Mouse (Mus musculus) hematopoietic stem cell, adult 5-6 weeks (primary cell): ENCODE data around the gene Tnfaip8l2. TPM values are rescaled to one million over a fixed set of nuclear protein-coding genes. Genes with fewer than 3 reads are reported as not detected.

Source experiments
- ATAC-seq, 2 experiments: fragments of 125-278 bp in 1 of 2; replicated peaks in 1 of 2; 2 replicates each; pipeline ENCODE4 v1.8.0; 2016 to 2017; ENCODE audit warnings: inconsistent platforms in 2 of 2, mild to moderate bottlenecking in 2 of 2, moderate number of reproducible peaks in 2 of 2, low read depth in 1 of 2, moderate TSS enrichment in 1 of 2; ENCODE audit not compliant: low FRiP score in 2 of 2, poor library complexity in 2 of 2, severe bottlenecking in 2 of 2, insufficient read depth in 1 of 2, low TSS enrichment in 1 of 2
- total RNA-seq: library from RNA; stranded (forward); fragments of 172-1452, 232-1000 nt; gene quantifications from 2 replicates; pipeline ENCODE4 v1.2.3, GENCODE M21; 2017

The Tnfaip8l2 gene
- total RNA-seq, 1 experiment from 2014 or later, result 15.2 TPM

DNA sequence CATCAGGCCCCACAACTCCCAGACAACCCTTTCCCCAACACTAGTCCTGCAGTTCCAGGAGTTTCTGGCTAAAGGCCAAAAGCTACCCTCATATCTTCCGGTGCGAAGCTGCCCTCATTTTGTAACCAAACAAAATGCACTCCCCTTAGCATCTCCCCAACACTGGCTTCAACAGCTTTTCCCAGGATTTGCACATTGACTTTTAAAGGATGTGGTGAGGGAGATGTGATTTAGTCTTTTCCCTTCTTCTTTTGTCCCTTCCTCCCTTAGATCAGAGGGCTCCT is 20.1 kb upstream of the Tnfaip8l2 start:
- no peak for ATAC-seq

DNA sequence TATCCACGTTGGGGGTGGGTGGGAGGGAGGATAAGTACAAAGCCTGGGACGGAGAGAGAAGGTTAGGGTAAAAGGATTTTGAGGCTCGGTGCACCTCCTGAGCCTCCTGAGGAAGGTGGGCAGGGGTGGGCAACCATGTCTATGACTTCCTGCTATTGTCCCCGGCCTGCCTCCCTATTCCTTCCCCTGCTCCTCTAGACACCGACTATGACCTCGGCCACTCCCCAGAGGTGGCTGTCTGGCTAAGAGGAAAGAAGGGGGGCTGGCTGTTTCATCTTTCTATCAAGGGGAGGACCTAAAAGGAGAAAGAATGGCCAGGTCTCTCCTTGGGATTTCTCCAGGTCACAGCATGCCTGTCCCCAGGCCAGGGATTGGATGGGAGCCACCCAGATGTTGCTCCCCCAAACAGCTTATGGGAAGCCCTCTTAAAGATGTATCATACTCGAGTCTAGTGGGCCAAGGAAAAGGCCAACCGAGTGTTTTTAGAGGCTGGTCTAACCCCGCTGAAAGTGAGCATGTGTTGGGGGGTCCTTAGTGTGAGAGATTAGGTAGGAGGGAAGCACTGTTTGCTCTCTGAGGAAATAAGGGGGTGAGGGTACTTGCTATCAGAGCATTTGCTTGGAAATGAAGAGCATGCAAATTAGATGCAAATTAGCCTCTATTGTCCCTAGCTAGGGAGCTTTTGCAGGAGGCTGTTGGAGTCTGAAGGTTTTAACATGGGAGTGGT is 19.6 kb upstream of the Tnfaip8l2 start:
- ATAC-seq, result no peak

DNA sequence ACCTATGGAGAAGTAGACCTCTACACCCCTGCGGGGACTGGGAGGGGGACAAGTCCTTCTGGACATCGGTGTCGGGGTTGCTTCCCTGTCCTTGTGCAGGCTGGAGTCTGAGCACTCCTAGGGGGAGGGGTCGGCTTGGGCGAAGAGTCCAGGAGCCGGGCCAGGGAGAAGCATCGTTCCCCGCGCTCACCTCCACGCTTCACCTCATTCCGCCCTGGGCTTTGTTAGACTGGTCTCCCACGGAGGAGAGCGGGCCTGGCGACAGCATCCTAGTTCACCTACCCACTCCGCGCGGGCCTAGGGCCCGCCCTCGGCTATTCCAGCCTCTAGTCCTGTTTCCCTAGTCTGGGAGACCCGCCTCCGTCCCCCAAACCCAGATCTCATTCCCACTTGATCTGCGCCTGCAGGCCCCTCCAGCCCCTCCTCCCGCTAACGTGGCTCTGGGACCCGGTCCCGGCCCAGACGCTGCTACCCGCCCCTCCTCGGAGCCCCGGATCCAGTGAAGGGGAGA is 18.9 kb upstream of the Tnfaip8l2 start:
- no peak for ATAC-seq

DNA sequence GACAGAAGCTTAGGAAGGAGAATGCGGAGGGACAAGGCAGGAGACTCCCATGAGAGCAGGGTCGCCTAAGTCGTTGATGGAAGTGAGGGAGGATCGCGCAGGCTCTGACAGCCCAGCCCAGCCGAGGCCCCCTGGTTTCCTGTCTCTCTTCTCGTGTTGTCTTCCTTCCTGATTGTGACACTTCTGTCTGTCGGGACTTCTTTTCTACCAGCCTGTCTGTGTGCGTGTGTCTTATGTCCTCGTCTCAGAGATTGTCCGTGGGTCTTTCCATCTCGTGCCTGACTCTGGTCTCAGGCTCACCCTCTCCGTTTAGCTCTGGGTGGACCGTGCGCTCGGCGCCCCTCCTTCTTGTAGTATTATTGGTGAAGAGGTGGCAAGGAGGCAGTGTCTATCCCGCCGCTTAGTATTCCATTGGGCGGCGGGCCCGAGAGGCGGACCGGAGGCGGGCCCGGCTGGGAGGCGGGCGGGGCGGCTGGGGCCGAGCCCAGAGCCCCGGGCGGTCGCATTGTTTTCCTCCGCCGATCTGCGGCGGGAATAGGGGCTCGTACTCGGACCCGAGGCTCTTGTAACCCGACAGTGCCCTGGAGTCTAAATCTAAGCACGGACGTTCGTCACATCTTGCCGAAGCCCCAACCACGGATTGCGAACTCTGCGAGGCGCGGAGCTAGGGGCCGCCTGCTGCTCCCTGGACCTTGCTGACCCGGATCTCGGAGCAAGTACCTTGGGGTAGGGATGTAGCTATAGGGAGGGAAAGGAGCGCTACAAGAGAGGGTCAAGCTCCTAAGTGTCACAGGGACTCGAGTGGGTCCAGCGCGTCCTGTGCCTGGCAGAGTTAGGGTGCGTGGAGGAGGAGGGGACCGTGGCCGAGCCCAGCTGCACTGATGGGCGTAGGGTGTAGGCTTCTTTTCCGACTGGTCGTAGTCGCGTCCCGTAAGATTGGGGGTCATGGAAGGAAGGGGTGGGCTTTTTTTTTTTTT is 18.1 kb upstream of the Tnfaip8l2 start, which contains the start of gene Sema6c:
Sema6c (plus strand) TSS at position 471 of the 977 bp plus-strand sequence.
- peak; percentile 98 to 99 for ATAC-seq

DNA sequence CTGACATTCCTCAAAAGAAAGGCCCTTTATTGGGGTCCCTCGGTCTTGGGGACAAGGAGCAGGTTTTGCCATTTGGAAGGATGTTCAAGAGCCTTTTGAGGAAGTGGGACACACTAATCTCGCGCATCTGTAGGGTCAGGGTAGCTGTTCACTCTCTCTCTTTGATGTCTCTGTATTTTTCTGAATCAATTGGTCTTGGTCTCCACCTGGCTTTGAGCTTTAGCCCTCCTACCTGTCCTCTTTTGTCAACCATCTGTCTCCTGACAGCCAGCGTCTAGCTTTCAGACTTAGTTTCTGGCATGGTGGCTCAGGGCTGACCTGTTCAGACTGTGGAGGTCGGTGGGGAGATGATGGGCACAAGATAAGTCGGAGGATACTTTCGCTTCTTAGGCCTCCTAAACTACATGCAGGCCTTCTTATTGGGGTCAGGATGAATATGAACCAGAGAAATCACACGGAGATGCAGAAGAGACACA is 17.4 kb upstream of the Tnfaip8l2 start:
- no peak for ATAC-seq

DNA sequence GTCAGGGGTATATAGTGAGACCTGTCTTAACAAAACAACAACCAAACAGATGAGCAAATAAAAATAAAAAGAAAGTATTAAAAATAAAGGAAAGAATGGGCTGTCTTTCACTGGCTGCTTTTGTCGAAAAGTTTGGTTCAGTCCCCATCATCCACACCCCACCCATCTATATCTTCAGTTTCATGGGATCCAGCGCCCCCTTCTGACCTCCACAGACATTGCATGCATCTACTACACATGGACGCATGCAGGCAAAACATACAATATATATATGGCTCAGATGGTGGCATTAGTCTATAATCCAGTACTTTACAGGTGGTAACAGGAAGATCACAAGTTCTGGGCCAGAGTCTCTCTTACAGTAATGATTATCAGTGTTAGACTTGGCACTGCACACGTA is 11.7 kb upstream of the Tnfaip8l2 start:
- peak; percentile 73 to 81 for ATAC-seq

DNA sequence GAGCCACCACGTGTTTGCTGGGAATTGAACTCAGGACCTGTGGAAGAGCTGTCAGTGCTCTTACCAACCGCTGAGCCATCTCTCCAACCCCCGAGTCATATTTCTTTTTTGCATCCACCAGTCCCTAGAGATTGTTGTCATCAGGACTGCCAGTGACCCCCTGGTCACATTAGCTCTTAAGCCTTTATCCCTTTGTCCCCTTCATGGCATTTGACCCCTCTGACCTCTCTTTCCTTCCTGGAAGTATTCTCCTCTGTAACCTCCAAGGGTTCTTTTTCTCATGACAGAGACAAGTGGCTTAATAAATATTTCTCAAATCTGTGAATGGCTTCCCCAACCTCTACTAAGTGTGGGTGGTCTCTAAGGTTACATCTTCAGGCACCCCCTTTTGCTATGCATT is 5.8 kb upstream of the Tnfaip8l2 start:
- ATAC-seq, result no peak

DNA sequence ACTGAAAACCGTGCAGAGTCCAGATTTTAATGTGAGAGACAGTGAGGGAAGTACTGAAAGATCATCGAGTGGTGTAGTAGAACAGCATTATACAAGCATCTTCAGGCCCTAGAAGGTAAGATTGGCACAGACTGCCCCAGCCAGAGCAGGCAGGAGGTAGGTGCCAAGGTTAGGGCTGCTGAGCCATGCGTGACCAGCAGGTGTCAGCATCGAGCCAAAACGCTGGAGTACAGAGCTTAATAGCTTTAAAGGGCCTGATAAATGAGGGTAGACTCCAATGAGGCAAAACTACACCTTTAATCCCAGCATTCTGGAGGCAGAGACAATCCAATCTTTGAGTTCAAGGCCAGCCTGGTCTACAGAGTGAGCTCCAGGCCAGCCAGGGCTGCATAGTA is 454 bp upstream of the Tnfaip8l2 start:
- ATAC-seq, result peak; percentile 79

DNA sequence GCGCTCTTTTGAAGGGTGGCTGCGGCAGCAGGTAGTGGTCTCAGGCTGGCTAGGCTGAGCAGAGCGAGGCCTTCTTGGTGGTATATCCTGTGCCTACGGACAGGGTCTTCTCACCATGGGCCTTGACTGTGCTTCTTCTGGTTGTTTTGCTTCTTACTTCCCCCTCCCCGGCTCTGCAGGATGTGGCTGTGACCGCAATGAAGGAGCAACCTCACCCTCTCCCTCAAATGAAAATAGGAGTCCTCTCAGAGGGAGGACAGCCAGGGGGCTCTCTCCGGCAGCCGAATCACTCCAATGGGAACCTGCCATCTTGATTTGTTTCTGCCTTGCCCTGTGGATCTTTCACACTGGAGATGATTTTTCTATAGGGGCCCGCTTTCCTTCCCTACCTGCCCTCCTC is 686 bp downstream of the Tnfaip8l2 start:
- peak; percentile 74 to 80 for ATAC-seq

DNA sequence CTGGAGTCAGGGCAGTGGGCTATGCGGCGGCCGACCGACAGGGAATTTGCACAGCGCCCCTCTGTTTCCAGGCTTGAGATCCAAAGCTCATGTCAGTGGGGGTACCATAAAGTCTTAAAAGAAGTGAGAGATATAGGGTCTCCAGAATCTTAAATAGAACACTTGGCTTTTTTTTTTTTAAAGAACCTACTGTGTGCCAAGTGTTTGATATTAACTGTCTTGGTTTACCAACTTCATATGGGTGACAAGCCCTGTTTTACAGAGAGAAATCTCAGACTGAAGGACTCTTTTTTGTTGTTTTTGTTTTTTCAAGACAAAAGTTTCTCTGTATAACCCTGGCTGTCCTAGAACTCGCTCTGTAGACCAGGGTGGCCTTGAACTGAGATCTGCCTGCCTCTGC is 1.4 kb downstream of the Tnfaip8l2 start:
- no peak for ATAC-seq

DNA sequence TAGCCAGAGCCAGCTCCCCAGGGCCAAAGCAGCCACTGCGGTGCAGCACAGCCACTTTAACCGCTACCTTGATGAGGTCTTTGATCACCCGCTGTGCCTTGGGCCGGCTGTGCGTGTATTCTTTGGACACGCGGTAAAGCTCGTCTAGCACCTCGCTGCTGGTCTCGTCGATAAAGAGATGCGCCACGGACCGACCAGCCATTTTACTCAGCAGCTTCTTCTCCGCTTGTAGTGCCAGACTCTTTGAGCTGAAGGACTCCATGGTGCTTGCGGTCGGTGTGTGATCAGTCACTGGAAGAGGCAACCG is 1.9 kb downstream of the Tnfaip8l2 start:
- no peak for ATAC-seq

DNA sequence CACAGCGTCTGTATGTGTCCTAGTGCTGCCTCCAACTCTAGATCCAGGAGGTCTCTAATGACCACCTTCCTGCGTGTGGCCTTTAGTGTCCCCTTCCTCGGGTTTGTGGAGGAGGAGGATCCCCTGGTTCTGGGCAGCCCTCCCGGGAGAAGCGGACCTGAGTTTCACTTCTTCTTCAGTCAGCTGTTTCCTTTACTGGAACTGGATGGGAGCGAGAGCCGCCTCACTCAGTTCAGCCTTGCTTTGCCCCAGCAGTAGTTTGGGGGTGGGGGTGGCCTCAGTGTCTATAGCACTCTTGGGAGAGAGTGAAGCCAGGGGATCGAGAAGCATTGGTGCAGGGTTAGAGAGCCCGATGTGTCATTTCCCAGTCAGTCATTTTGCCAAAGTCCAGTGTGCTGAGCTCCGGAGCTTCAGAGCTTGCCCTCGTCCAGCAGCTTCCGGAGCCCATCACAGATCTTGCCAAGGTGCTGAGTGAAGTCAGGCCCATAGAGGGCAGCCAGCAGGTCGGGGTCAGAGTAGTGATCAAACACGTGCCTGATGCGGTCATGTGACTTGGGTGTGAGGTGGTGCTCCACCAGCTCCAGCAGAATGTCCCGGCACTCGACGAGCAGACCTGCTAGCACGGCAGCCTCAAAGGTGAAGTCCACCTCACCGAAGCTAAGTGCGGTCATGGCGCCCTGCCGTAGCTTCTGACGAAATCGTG is 2.4 kb downstream of the Tnfaip8l2 start:
- ATAC-seq, result no peak

DNA sequence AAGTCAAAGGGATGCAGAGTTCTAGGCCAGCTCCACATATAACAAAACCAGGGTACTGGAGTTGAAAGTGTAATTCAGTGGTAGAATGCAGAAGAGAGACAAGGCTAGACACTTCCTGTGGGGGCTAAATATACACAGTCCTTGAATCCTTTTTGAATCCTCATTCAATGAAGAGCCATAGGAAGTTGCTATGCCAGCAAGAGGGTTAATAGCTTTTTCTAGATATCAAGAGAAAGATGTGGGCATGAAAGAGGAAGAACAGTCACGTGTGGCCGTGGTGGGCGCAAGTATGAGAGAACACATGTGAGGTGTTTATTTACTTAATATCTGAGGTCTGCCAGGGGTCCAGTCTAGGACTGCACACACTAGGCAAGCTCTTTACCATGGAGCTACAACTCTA is 5.8 kb downstream of the Tnfaip8l2 start:
- ATAC-seq, result peak in 1 of 2 experiments; percentile 13; a peak in 1 of 4 replicates

DNA sequence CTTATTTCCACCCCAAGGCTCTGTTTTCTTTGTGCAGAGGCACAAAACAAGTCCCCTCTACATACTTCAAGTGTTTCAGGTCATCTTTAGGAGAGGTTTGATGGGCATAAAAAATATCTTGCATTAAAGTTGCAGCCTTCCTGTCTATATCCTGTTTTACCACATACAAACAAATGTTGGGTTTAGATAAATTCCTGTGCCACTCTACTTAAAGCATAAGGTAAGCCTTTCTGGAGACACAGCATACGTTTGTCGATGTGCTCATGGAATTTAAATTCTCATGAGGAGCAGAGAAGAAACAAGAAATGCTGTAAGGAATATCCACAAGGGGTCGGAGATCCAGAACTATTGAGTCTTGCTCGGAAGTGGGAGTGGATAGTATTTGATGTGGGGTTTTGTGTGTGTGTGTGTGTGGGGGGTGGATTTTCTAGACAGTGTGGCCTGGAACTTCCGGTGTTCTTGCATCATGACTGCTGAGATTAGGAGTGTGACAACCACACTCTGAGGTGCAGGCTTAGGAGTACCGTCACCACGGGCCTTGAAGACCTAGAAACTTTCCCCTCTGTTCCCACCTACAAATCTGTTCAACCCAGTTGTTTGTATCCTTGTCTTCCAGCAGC is 6.6 kb downstream of the Tnfaip8l2 start:
- ATAC-seq, result peak; percentile 30; a peak in 2 of 4 replicates

DNA sequence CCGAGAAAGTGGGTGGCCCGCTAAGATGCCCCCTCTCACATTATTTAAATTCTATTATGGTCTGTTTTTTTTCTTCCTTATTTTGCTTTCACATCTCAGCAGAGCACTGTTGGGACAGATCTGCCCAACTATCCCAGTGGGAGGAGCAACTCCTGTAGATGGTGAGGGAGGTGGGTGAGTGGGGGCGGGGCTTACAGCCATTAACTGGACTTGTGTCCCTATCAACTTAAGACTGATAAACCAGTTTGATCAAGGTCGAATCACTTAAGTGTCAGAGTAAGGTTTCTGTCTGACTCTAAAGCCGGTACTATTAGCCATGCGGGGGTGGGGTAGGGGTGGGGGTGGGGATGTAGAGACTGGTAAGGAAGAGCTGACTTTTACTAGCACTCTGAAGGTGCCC is 7.1 kb downstream of the Tnfaip8l2 start:
- ATAC-seq, result no peak; a peak in 1 of 4 replicates

DNA sequence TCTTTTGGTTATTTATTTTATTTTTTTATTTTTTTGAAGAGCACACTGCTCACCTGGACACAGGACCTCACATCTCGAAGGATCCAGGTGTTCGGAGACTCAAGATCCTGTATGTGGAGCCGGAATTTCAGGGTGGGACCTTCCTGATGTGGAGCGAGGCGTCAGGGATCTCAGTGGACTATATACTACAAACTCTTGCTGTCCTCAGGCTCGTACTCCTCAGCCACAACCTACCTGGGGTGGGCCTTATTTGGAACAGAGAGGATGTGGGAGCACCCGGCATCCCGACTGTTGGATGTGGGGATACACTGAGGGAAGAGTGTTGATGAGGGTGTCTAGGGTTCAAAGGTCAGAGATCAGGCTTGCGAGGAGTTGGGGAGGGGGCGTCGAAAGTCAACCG is 8.0 kb downstream of the Tnfaip8l2 start:
- ATAC-seq, result 0 out of 4 replicates have a peak, but pooled peaks have one; percentile 2 to 5

DNA sequence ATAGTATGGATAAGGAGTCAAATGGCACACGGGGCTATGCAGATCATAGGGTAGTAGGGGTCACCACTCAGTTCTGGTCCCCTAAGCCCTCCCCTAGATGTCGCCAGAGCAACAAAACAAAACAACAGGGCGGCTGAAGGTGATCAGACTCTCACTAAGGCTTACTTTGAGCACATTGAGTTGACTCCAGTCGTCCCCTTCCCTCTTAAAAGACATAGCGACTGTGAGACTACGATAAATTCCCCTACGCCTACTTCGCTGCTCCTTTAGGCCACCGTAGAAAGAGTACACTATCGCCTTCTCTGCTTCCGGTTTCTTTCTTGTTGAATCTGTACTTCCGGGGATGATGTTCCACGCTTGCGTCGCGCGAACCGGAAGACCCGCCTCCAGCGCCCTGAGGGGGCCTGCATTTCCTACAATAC is 8.5 kb downstream of the Tnfaip8l2 start, which contains the start of the genes Scnm1 and Lysmd1:
Scnm1 (minus strand) TSS at position 332 of the 422 bp plus-strand sequence.
Lysmd1 (plus strand) TSS at position 409 of the 422 bp plus-strand sequence.
- peak; percentile 77 to 88 for ATAC-seq
